Mouse (Mus musculus): Measurements from ENCODE around the gene Chkb.

DNA sequence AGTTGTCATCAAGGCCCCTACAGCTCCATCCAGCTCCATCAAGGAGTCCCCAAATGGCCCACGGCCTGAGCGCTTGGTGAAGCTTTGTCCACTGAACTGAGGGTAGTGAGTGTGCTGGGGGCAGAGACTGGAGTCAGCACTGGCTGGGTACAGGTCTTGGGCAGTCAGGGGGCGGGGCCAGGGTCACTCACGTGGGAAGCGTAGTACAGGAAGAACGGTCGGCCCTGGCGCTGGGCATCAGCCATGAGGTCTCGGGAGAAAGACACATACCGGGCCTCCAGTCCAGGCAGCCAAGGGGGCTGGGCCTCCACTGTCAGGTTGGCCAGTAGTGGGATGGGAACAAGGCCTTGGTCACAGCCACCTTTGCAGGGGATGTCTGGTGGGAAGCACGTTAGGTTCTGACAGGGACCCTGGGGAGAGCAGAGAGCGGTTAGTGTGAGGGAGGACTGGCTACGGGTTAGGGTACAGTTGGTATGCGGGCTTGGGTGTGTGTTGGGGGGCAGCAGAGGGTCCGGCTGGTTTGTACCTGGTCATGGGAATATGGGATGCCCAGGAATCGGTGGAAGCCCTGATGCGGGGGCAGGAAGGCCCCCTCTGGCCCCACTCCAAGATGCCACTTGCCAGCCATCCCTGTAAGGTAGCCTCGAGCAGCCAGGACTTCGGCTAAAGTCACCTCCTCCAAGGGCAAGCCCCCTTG is 45.0 kb upstream of the Chkb start:
- TF ChIP-seq CTCF (IDR thresholded peaks at IDR 0.05; ENCODE audit: borderline replicate concordance, insufficient read depth, low read depth, low read length): no peak
- no peak for TF ChIP-seq POLR2A (IDR thresholded peaks at IDR 0.05; ENCODE audit: borderline replicate concordance, insufficient read depth, low read length)

Data from cerebellum, adult 2 months (tissue).